In the genomic region with DNA sequence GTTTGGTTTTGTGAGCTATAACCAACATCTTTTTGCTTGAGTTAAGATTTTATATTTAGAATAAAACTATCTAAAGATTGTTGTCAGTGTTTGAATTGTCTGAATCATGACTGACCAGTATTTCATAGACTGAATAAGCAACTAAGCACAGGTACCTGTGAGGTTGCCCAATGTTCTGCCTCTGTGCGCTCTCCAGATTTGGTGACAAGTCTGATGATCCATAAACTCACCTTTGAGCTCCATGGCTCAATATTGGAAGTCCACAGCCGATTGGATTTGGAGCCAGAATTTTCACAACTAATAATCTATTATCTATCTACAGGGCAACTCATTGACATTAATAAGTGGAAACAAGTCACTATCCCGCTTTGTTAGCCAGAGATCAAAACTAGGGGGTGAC, we compare ENCODE assay signal across 21 mouse cellular contexts.
DNase-seq lines count a peak whose midpoint lies in the region; ATAC-seq and TF ChIP-seq lines count a peak whose summit lies in the region.
"Had no signal": no experiment of that assay in that cellular context is flagged by ENCODE, and none has a peak within 500 bp of the region (broad histone marks: within the 10 kb centered on the region; RNA-seq: fewer than 3 reads in every experiment).

No protein-coding gene starts in this region.

- WGBS in intestine, embryonic 16.5 days: 87% methylated on average over 3 of the region's 3 CpGs
- 92% methylated on average over 3 of the region's 3 CpGs for WGBS in intestine, embryonic 15.5 days
- 20% methylated on average over 3 of the region's 3 CpGs for WGBS in liver, adult 2 months
- WGBS in liver, embryonic 11.5 days: 79% methylated on average over 3 of the region's 3 CpGs
- 56% methylated on average over 3 of the region's 3 CpGs for WGBS in liver, postnatal 0 days (ENCODE audit: insufficient replicate concordance)

- no peak for TF ChIP-seq EP300 in liver, postnatal 0 days (IDR thresholded peaks at IDR 0.05; ENCODE audit: low read depth)

- H3K4me3 ChIP-seq in intestine, embryonic 16.5 days (ENCODE audit: low read length): no peak overlapping the region
- H3K4me3 ChIP-seq in intestine, embryonic 15.5 days (replicated peaks): no peak overlapping the region
- H3K4me3 ChIP-seq in liver, adult 2 months (ENCODE audit: insufficient read depth, low read depth, low read length): no peak overlapping the region
- H3K4me3 ChIP-seq in liver, embryonic 11.5 days (ENCODE audit: low read depth, low read length): no peak overlapping the region
- no peak overlapping the region for H3K4me3 ChIP-seq in liver, postnatal 0 days (ENCODE audit: low read depth, low read length)

- no peak for TF ChIP-seq POLR2A in liver, adult 2 months (IDR thresholded peaks at IDR 0.05; ENCODE audit: extremely low read depth, insufficient read depth, low read length)

- TF ChIP-seq CTCF in liver, adult 2 months (IDR thresholded peaks at IDR 0.05; ENCODE audit: low read depth, low read length): no peak
- no peak for TF ChIP-seq CTCF in liver, postnatal 0 days (IDR thresholded peaks at IDR 0.05; ENCODE audit: low read depth)

- DNase-seq in liver, adult 2 months (ENCODE audit: extremely low read depth, low read depth, low spot score): peak; percentile 85
- no peak for DNase-seq in liver, embryonic 11.5 days (ENCODE audit: low spot score)
- DNase-seq in liver, postnatal 0 days: no peak
- no peak for DNase-seq in liver
- DNase-seq: adrenal gland, adult 2 months; adrenal gland, adult 8-10 months; adrenal gland, postnatal 10 days; adrenal gland, postnatal 14 days; adrenal gland, postnatal 25 days; adrenal gland, postnatal 36 days; B cell, adult 2 months; cerebellum, adult 11 months; cerebellum, adult 11-12 months; cerebellum, adult 18-20 months had no signal

- no peak overlapping the region for H3K9ac ChIP-seq in intestine, embryonic 16.5 days (ENCODE audit: low read depth, low read length)
- no peak overlapping the region for H3K9ac ChIP-seq in intestine, embryonic 15.5 days
- no peak overlapping the region for H3K9ac ChIP-seq in liver, adult 2 months (ENCODE audit: low read depth, low read length)
- no peak overlapping the region for H3K9ac ChIP-seq in liver, embryonic 11.5 days (ENCODE audit: low read depth, low read length)
- no peak overlapping the region for H3K9ac ChIP-seq in liver, postnatal 0 days (replicated peaks)

- ATAC-seq in intestine, embryonic 16.5 days: peak; percentile 36
- ATAC-seq in intestine, embryonic 15.5 days: no peak; the same call in 1 of the 2 replicates
- no peak for ATAC-seq in liver, embryonic 11.5 days (replicated peaks; ENCODE audit: low FRiP score)
- peak; percentile 64; the same call in 1 of the 2 replicates for ATAC-seq in liver, postnatal 0 days
- ATAC-seq: activated CD4-positive, CD25-positive, alpha-beta regulatory T cell, adult 4 months; CD4-positive, CD25-positive, alpha-beta regulatory T cell, adult 4 months; Patski had no signal

- no peaks in the 10 kb centered on the region for H3K4me1 ChIP-seq in intestine, embryonic 16.5 days (ENCODE audit: control insufficient read depth, insufficient read depth, low read length)
- H3K4me1 ChIP-seq in intestine, embryonic 15.5 days (replicated peaks): no peaks in the 10 kb centered on the region
- H3K4me1 ChIP-seq in liver, adult 2 months (ENCODE audit: control insufficient read depth, insufficient read depth, low read length): no peaks in the 10 kb centered on the region
- no peaks in the 10 kb centered on the region for H3K4me1 ChIP-seq in liver, embryonic 11.5 days (replicated peaks; ENCODE audit: control insufficient read depth, insufficient read depth, low read length)
- no peaks in the 10 kb centered on the region for H3K4me1 ChIP-seq in liver, postnatal 0 days (ENCODE audit: insufficient read depth)

- H3K27ac ChIP-seq in intestine, embryonic 16.5 days (ENCODE audit: low read length): no peak overlapping the region
- H3K27ac ChIP-seq in intestine, embryonic 15.5 days: no peak overlapping the region
- no peak overlapping the region for H3K27ac ChIP-seq in liver, adult 2 months (replicated peaks; ENCODE audit: insufficient read depth, low read depth, low read length)
- H3K27ac ChIP-seq in liver, embryonic 11.5 days (ENCODE audit: low read depth, low read length): no peak overlapping the region
- H3K27ac ChIP-seq in liver, postnatal 0 days (ENCODE audit: low read depth): no peak overlapping the region

- no peaks in the 10 kb centered on the region for H3K79me2 ChIP-seq in liver, adult 2 months (ENCODE audit: control insufficient read depth, insufficient read depth, low read length)

- H3K9me3 ChIP-seq in intestine, embryonic 16.5 days (ENCODE audit: control insufficient read depth, low read length): no peaks in the 10 kb centered on the region
- H3K9me3 ChIP-seq in intestine, embryonic 15.5 days: no peaks in the 10 kb centered on the region
- no peaks in the 10 kb centered on the region for H3K9me3 ChIP-seq in liver, embryonic 11.5 days (ENCODE audit: control insufficient read depth, low read length)
- no peaks in the 10 kb centered on the region for H3K9me3 ChIP-seq in liver, postnatal 0 days (ENCODE audit: low read length)

- H3K27me3 ChIP-seq in intestine, embryonic 16.5 days (replicated peaks; ENCODE audit: control insufficient read depth, insufficient read depth, low read length): no peaks in the 10 kb centered on the region
- H3K27me3 ChIP-seq in intestine, embryonic 15.5 days (replicated peaks): no peaks in the 10 kb centered on the region
- H3K27me3 ChIP-seq in liver, adult 2 months (ENCODE audit: control insufficient read depth, insufficient read depth, low read length): no peaks in the 10 kb centered on the region
- no peaks in the 10 kb centered on the region for H3K27me3 ChIP-seq in liver, embryonic 11.5 days (replicated peaks; ENCODE audit: control insufficient read depth, insufficient read depth, low read length)
- no peaks in the 10 kb centered on the region for H3K27me3 ChIP-seq in liver, postnatal 0 days (ENCODE audit: insufficient read depth, low read length)
- H3K27me3 ChIP-seq: CH12.LX, Patski had no signal

- H3K36me3 ChIP-seq in intestine, embryonic 16.5 days (ENCODE audit: control insufficient read depth, insufficient read depth, low read length): no peaks in the 10 kb centered on the region
- no peaks in the 10 kb centered on the region for H3K36me3 ChIP-seq in intestine, embryonic 15.5 days
- no peaks in the 10 kb centered on the region for H3K36me3 ChIP-seq in liver, adult 2 months (ENCODE audit: control insufficient read depth, insufficient read depth, low read length)
- H3K36me3 ChIP-seq in liver, embryonic 11.5 days (ENCODE audit: control insufficient read depth, insufficient read depth, low read length): no peaks in the 10 kb centered on the region
- no peaks in the 10 kb centered on the region for H3K36me3 ChIP-seq in liver, postnatal 0 days (replicated peaks; ENCODE audit: insufficient read depth, low read length)
- H3K36me3 ChIP-seq: G1E had no signal

- H3K4me2 ChIP-seq in intestine, embryonic 16.5 days (ENCODE audit: low read depth, low read length): no peak overlapping the region
- no peak overlapping the region for H3K4me2 ChIP-seq in intestine, embryonic 15.5 days (replicated peaks)
- H3K4me2 ChIP-seq in liver, embryonic 11.5 days: no peak overlapping the region
- H3K4me2 ChIP-seq in liver, postnatal 0 days (ENCODE audit: low read depth, low read length): no peak overlapping the region

Comparison
In these comparisons a context has a peak if more than half of its experiments do, and no peak if none do; other contexts are left out.
1. ATAC-seq: peak in intestine, embryonic 16.5 days (single experiment) and liver, postnatal 0 days (single experiment); none in intestine, embryonic 15.5 days (single experiment) and liver, embryonic 11.5 days (single experiment).